Mouse (Mus musculus) splenic B cell, adult 2 months (primary cell): ENCODE data around the gene Borcs7.
"Not testable (repeated sequence)": the region's sequence is repeated elsewhere in the genome, so short reads cannot be mapped to it uniquely, and the experiment has no call there.

Experiments
- DNase-seq: peaks from one replicate; pipeline ENCODE4 v3.0.0-alpha.2; 2011; ENCODE audit warnings: low read depth, low spot score
- H3K27me3 ChIP-seq: 2 replicates; pipeline ENCODE4 v1.6.1; 2012; ENCODE audit warnings: mild to moderate bottlenecking, low read length, moderate library complexity, mixed read lengths; ENCODE audit not compliant: control insufficient read depth, poor library complexity, insufficient read depth, severe bottlenecking
- H3K36me3 ChIP-seq: 2 replicates; pipeline ENCODE4 v1.6.1; 2012; ENCODE audit warnings: mild to moderate bottlenecking, low read length, moderate library complexity, mixed read lengths; ENCODE audit not compliant: control insufficient read depth, poor library complexity, insufficient read depth, severe bottlenecking

Gene Borcs7

GRCm38 (mm10) chr19:46718150-46718549 lies 28.4 kb downstream of the Borcs7 start:
- no peaks in the 10 kb centered on the region for H3K27me3 ChIP-seq
- H3K36me3 ChIP-seq: no peaks in the 10 kb centered on the region; the same call in 1 of the 2 replicates
- no peak for DNase-seq

GRCm38 (mm10) chr19:46724411-46724810 lies 34.7 kb downstream of the Borcs7 start:
- no peak for DNase-seq
- Histone ChIP-seq H3K27me3 (no peaks in the 10 kb centered on the region), H3K36me3 (peaks cover 2% of the 10 kb centered on the region)

GRCm38 (mm10) chr19:46726142-46726541 lies 36.4 kb downstream of the Borcs7 start:
- Histone ChIP-seq H3K27me3 (no peaks in the 10 kb centered on the region), H3K36me3 (peaks cover 2% of the 10 kb centered on the region; the same call in 1 of the 2 replicates)
- no peak for DNase-seq

GRCm38 (mm10) chr19:46727140-46727736 lies 37.5 kb downstream of the Borcs7 start:
- no peak for DNase-seq
- peaks cover 2% of the 10 kb centered on the region; the same call in 1 of the 2 replicates for H3K36me3 ChIP-seq
- H3K27me3 ChIP-seq: no peaks in the 10 kb centered on the region

- DNase-seq: no peak
- no peaks in the 10 kb centered on the region for H3K27me3 ChIP-seq
- peaks cover 2% of the 10 kb centered on the region; the same call in 1 of the 2 replicates for H3K36me3 ChIP-seq
These were observed 38.3 kb downstream of the Borcs7 start for GRCm38 (mm10) chr19:46727945-46728540.

- no peak for DNase-seq
- Histone ChIP-seq H3K36me3 (peaks cover 2% of the 10 kb centered on the region; the same call in 1 of the 2 replicates), H3K27me3 (no peaks in the 10 kb centered on the region)
These were observed 39.2 kb downstream of the Borcs7 start for GRCm38 (mm10) chr19:46728909-46729308.

- Histone ChIP-seq H3K27me3 (no peaks in the 10 kb centered on the region), H3K36me3 (no peaks in the 10 kb centered on the region; the same call in 1 of the 2 replicates)
- no peak for DNase-seq
These were observed 41.6 kb downstream of the Borcs7 start for GRCm38 (mm10) chr19:46731351-46731750.

- H3K27me3 ChIP-seq, H3K36me3 ChIP-seq: not testable (repeated sequence)
- peak; percentile 15 for DNase-seq
These were observed 43.0 kb downstream of the Borcs7 start for GRCm38 (mm10) chr19:46732673-46733072.

- no peak for DNase-seq
- H3K36me3 ChIP-seq: no peaks in the 10 kb centered on the region; the same call in 1 of the 2 replicates
- H3K27me3 ChIP-seq: no peaks in the 10 kb centered on the region
These were observed 43.9 kb downstream of the Borcs7 start for GRCm38 (mm10) chr19:46733626-46734025.

GRCm38 (mm10) chr19:46735241-46735640 lies 45.5 kb downstream of the Borcs7 start:
- DNase-seq: no peak
- Histone ChIP-seq H3K36me3 (no peaks in the 10 kb centered on the region; the same call in 1 of the 2 replicates), H3K27me3 (no peaks in the 10 kb centered on the region)

GRCm38 (mm10) chr19:46737106-46737505 lies 47.4 kb downstream of the Borcs7 start:
- DNase-seq: no peak
- Histone ChIP-seq H3K36me3 (no peaks in the 10 kb centered on the region; the same call in 1 of the 2 replicates), H3K27me3 (no peaks in the 10 kb centered on the region)

- DNase-seq: peak; percentile 82
- no peaks in the 10 kb centered on the region; the same call in 1 of the 2 replicates for H3K27me3 ChIP-seq
- H3K36me3 ChIP-seq: no peaks in the 10 kb centered on the region
These were observed 50.8 kb downstream of the Borcs7 start for GRCm38 (mm10) chr19:46740341-46741008.

GRCm38 (mm10) chr19:46741574-46741973 lies 51.9 kb downstream of the Borcs7 start:
- no peak for DNase-seq
- H3K36me3 ChIP-seq: no peaks in the 10 kb centered on the region
- no peaks in the 10 kb centered on the region; the same call in 1 of the 2 replicates for H3K27me3 ChIP-seq

- H3K27me3 ChIP-seq: no peaks in the 10 kb centered on the region; the same call in 1 of the 2 replicates
- DNase-seq: no peak
These were observed 55.0 kb downstream of the Borcs7 start for GRCm38 (mm10) chr19:46744681-46745080.

GRCm38 (mm10) chr19:46747799-46748198 lies 58.1 kb downstream of the Borcs7 start:
- Histone ChIP-seq H3K36me3 (no peaks in the 10 kb centered on the region), H3K27me3 (no peaks in the 10 kb centered on the region; the same call in 1 of the 2 replicates)
- no peak for DNase-seq

More at GRCm38 (mm10) chr19:46744681-46745080, 55.0 kb downstream of the Borcs7 start:
- H3K36me3 ChIP-seq: no peaks in the 10 kb centered on the region
